Mouse (Mus musculus) CH12.LX (cell line): ENCODE data around the gene Mllt3. TPM values are rescaled to one million over a fixed set of nuclear protein-coding genes. Genes with fewer than 3 reads are reported as not detected.

Source experiments
- DNase-seq: peaks from one replicate; pipeline ENCODE4 v3.0.0-alpha.2; 2013; ENCODE audit errors: extremely low read depth
- H3K27ac ChIP-seq: 2 replicates; pipeline ENCODE4 v1.5.1; 2012; ENCODE audit warnings: low read depth, mild to moderate bottlenecking, control low read depth, moderate library complexity; ENCODE audit not compliant: insufficient read depth
- H3K27me3 ChIP-seq: replicated peaks from 2 replicates; pipeline ENCODE3; 2012; ENCODE audit warnings: inconsistent platforms
- H3K36me3 ChIP-seq, 2 experiments: replicated peaks in 1 of 2; 2 replicates each; pipeline versions ENCODE3 to v1.6.1; 2012; ENCODE audit warnings: inconsistent platforms in 1 of 2, low read length in 1 of 2, mild to moderate bottlenecking in 1 of 2, mixed read lengths in 1 of 2, moderate library complexity in 1 of 2; ENCODE audit not compliant: control insufficient read depth in 1 of 2, insufficient read depth in 1 of 2
- H3K4me1 ChIP-seq, 2 experiments: 2 replicates each; pipeline ENCODE4 v1.6.1; 2012; ENCODE audit warnings: inconsistent platforms in 1 of 2, moderate library complexity in 1 of 2; ENCODE audit not compliant: insufficient read depth in 2 of 2, control insufficient read depth in 1 of 2
- H3K4me2 ChIP-seq: 2 replicates; pipeline ENCODE4 v1.6.1; 2012; ENCODE audit warnings: low read depth, mild to moderate bottlenecking, control low read depth; ENCODE audit not compliant: poor library complexity, insufficient read depth, severe bottlenecking
- H3K4me3 ChIP-seq, 3 experiments: fragments of 150-350 bp in 1 of 3; sonication (generic) in 1 of 3; replicated peaks in 1 of 3; 2 replicates each; pipeline versions ENCODE3 to v1.5.1; 2011 to 2012; ENCODE audit warnings: low read depth in 2 of 3, low read length in 2 of 3, mild to moderate bottlenecking in 2 of 3, moderate library complexity in 2 of 3, control low read depth in 1 of 3, improper control_type of control experiment in 1 of 3, inconsistent platforms in 1 of 3, mixed read lengths in 1 of 3; ENCODE audit not compliant: poor library complexity in 1 of 3
- H3K79me2 ChIP-seq: replicated peaks from 2 replicates; pipeline ENCODE4 v1.6.1; 2012; ENCODE audit warnings: mild to moderate bottlenecking, moderate library complexity; ENCODE audit not compliant: control insufficient read depth, poor library complexity, insufficient read depth, severe bottlenecking; ENCODE audit errors: extremely low read depth
- H3K9ac ChIP-seq: 2 replicates; pipeline ENCODE4 v1.6.1; 2012; ENCODE audit warnings: low read depth, mild to moderate bottlenecking, control low read depth, moderate library complexity; ENCODE audit not compliant: insufficient read depth
- H3K9me3 ChIP-seq: replicated peaks from 2 replicates; pipeline ENCODE3; 2012; ENCODE audit warnings: low read length, inconsistent platforms, mixed read lengths
- BHLHE40 ChIP-seq: IDR thresholded peaks from 2 replicates; pipeline ENCODE4 v1.6.1; 2011; ENCODE audit warnings: mild to moderate bottlenecking, low read depth, low read length, improper control_type of control experiment
- EP300 ChIP-seq: IDR thresholded peaks from 2 replicates; pipeline ENCODE4 v1.6.1; 2011; ENCODE audit warnings: low read length, improper control_type of control experiment
- ETS1 ChIP-seq: conservative IDR thresholded peaks from 2 replicates; pipeline ENCODE4 v1.6.1; 2012; ENCODE audit warnings: low read depth, mild to moderate bottlenecking, inconsistent platforms, low read length, improper control_type of control experiment, moderate library complexity
- JUN ChIP-seq: IDR thresholded peaks from 2 replicates; pipeline ENCODE4 v1.6.1; 2011; ENCODE audit warnings: low read depth, mild to moderate bottlenecking, low read length, improper control_type of control experiment, moderate library complexity; ENCODE audit not compliant: insufficient read depth
- MAFK ChIP-seq: IDR thresholded peaks from 2 replicates; pipeline ENCODE4 v1.6.1; 2011; ENCODE audit warnings: low read length, improper control_type of control experiment; ENCODE audit not compliant: insufficient replicate concordance
- NELFE ChIP-seq: IDR thresholded peaks from 2 replicates; pipeline ENCODE4 v1.6.1; 2011; ENCODE audit warnings: low read depth, low read length, improper control_type of control experiment
- POLR2A ChIP-seq: IDR thresholded peaks from 2 replicates; pipeline ENCODE4 v1.6.1; 2011; ENCODE audit warnings: low read depth, mild to moderate bottlenecking, improper control_type of control experiment, low read length
- POLR2AphosphoS2 ChIP-seq: IDR thresholded peaks from 2 replicates; pipeline ENCODE4 v1.6.1; 2011; ENCODE audit warnings: low read depth, low read length, improper control_type of control experiment
- ZC3H11A ChIP-seq: IDR thresholded peaks from 2 replicates; pipeline ENCODE4 v1.6.1; 2012; ENCODE audit warnings: low read depth, mild to moderate bottlenecking, inconsistent platforms, low read length, improper control_type of control experiment
- dilution Hi-C: fragments of 300-500 bp; cut with MboI; formaldehyde crosslinking; loops from 2 replicates; pipeline ENCODE4 v1.14.3; 2020; ENCODE audit warnings: low sequenced_read_pairs; ENCODE audit not compliant: extremely low pct_unique_long_range_greater_than_20kb, extremely low pct_ligation_motif_present
- in situ Hi-C: fragments of 300-500 bp; cut with MboI; formaldehyde crosslinking; loops from 3 replicates; pipeline ENCODE4 v1.14.3; 2019; ENCODE audit warnings: low sequenced_read_pairs, low pct_ligation_motif_present, low pct_unique_long_range_greater_than_20kb, mixed read lengths
- polyA plus RNA-seq: library from polyadenylated mRNA; unstranded; fragments of >175 nt; gene quantifications from 2 replicates; pipeline ENCODE4 v1.2.1, GENCODE M21; 2012; ENCODE audit warnings: low read depth; ENCODE audit not compliant: insufficient read length
- total RNA-seq, 2 experiments: library from RNA; depleted of rRNA; stranded (reverse); fragments of 300-350 nt in 1 of 2; fragments of >200 nt in 1 of 2; gene quantifications; 2 replicates each; pipeline ENCODE4 v1.2.3; 2012 to 2014

Mllt3 gene
- total and polyA plus RNA-seq, 3 experiments: 8.3 to 20.9 (median 10.1) TPM

DNA sequence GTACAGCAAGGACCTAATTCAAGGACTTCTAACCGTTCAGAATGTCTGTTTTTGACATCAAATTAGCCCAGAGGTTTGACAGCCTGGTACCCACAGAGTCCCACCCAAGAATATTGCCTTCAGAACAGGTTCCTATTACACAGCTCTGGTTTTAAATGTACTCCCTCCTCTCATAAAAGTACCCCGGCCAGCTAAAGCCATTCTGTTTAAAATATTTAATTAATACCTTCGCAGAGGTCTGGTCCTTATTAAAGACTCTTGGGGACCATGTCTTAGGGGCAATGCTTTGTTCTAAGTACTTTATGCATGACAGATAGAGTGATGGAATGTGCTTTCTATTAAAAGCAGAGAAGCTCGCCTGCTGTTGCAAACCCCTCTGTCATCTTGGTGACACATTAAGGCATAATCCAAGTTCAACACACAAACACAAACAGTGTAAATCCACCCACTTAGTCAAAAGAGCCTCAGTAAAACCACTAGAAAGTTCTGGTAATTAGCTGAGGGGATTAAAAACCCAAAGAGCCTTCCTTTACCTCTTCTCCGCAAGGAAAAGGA, 302.0 kb downstream of the Mllt3 start:
- no peak for DNase-seq
- Histone ChIP-seq H3K36me3 (no peaks in the 10 kb centered on the region), H3K9ac (no peak overlapping the region), H3K4me3 (no peak overlapping the region)
- TF ChIP-seq POLR2A (no peak), BHLHE40 (no peak), POLR2AphosphoS2 (no peak), MAFK (no peak)
- TF ChIP-seq, all 38 proteins: peak for 0
- H3K4me1 ChIP-seq: no peaks in the 10 kb centered on the region
- dilution Hi-C loops: no loop called here
- H3K27me3 ChIP-seq: no peaks in the 10 kb centered on the region
- in situ Hi-C loops: no loop called here
- no peaks in the 10 kb centered on the region for H3K79me2 ChIP-seq
- no peaks in the 10 kb centered on the region for H3K9me3 ChIP-seq
- H3K27ac ChIP-seq: no peak overlapping the region
- H3K4me2 ChIP-seq: no peak overlapping the region

DNA sequence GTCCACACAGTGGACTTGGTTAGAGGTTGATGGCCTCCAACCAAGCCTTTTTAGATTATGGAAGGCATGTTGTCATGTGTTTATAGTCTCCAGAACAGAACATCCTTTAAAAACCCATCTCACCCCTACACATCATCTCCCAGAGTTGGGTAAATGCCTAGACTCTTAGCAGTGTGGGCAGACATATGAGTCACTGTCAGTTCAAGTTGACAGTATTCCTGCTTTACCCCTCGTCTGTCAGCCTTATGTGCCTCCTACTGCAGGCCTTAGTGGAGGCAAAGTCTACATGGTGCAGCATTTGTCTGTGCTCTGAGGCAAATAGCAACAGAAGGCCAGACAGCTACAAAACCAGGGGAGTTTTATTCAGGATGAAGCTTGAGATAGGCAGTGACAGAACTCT, 304.6 kb downstream of the Mllt3 start:
- Histone ChIP-seq H3K9ac (no peak overlapping the region), H3K4me1 (no peaks in the 10 kb centered on the region), H3K27ac (no peak overlapping the region), H3K36me3 (no peaks in the 10 kb centered on the region), H3K9me3 (no peaks in the 10 kb centered on the region), H3K27me3 (no peaks in the 10 kb centered on the region), H3K79me2 (no peaks in the 10 kb centered on the region), H3K4me3 (no peak overlapping the region), H3K4me2 (no peak overlapping the region)
- dilution Hi-C loops (no loop called here), in situ Hi-C loops (no loop called here)
- TF ChIP-seq MAFK (no peak), NELFE (no peak), ETS1 (no peak), EP300 (no peak), JUN (no peak), ZC3H11A (no peak)
- no peak for DNase-seq

DNA sequence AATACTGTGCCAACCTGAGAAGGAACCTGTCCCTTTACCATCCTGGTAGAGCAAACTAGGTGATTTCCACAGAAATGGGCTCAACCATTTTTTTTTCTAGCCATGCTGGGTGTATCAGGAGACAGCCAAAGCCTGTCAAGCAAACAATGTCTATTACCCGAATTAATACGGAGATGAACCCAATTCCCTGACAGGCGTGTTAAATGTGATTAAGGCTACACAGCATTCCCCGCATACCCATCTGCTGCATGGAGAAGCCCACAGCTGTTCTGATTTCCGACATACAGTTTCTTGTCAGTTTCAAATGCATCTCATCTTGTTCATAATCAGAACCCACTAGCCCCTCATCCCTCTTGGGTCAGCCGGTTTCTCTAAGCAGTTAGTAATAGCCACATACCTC, 309.7 kb downstream of the Mllt3 start:
- H3K4me1 ChIP-seq: no peaks in the 10 kb centered on the region
- H3K9me3 ChIP-seq: no peaks in the 10 kb centered on the region
- dilution Hi-C loops: no loop called here
- no peaks in the 10 kb centered on the region for H3K36me3 ChIP-seq
- no peaks in the 10 kb centered on the region for H3K79me2 ChIP-seq
- no peak overlapping the region for H3K4me2 ChIP-seq
- H3K27me3 ChIP-seq: no peaks in the 10 kb centered on the region
- H3K4me3 ChIP-seq: no peak overlapping the region
- no peak for DNase-seq
- in situ Hi-C loops: no loop called here
- H3K27ac ChIP-seq: no peak overlapping the region
- no peak for TF ChIP-seq JUN
- H3K9ac ChIP-seq: no peak overlapping the region

Other genes with a start within 250 kb of the Mllt3 start
- gene Focad, start 61.3 kb upstream of the Mllt3 start, total RNA-seq (2012; rRNA removed): 17.8 and 18.9 TPM in 2 replicates
- gene Focad, start 61.3 kb upstream of the Mllt3 start, total RNA-seq (2014; rRNA removed): 18.2 and 20.0 TPM in 2 replicates
- 15.7 and 17.3 TPM in 2 replicates for gene Focad, start 61.3 kb upstream of the Mllt3 start, polyA plus RNA-seq